Mouse (Mus musculus) CH12.LX (cell line): ENCODE measurements around the gene Sema7a. TPM values are rescaled to one million over a fixed set of nuclear protein-coding genes. Genes with fewer than 3 reads are reported as not detected.

ENCODE experiments used
- DNase-seq: peaks from one replicate; pipeline ENCODE4 v3.0.0-alpha.2; 2013; ENCODE audit errors: extremely low read depth
- H3K27ac ChIP-seq: 2 replicates; pipeline ENCODE4 v1.5.1; 2012; ENCODE audit warnings: low read depth, mild to moderate bottlenecking, control low read depth, moderate library complexity; ENCODE audit not compliant: insufficient read depth
- H3K27me3 ChIP-seq: replicated peaks from 2 replicates; pipeline ENCODE3; 2012; ENCODE audit warnings: inconsistent platforms
- H3K36me3 ChIP-seq, 2 experiments: replicated peaks in 1 of 2; 2 replicates each; pipeline versions ENCODE3 to v1.6.1; 2012; ENCODE audit warnings: inconsistent platforms in 1 of 2, low read length in 1 of 2, mild to moderate bottlenecking in 1 of 2, mixed read lengths in 1 of 2, moderate library complexity in 1 of 2; ENCODE audit not compliant: control insufficient read depth in 1 of 2, insufficient read depth in 1 of 2
- H3K4me1 ChIP-seq, 2 experiments: 2 replicates each; pipeline ENCODE4 v1.6.1; 2012; ENCODE audit warnings: inconsistent platforms in 1 of 2, moderate library complexity in 1 of 2; ENCODE audit not compliant: insufficient read depth in 2 of 2, control insufficient read depth in 1 of 2
- H3K4me2 ChIP-seq: 2 replicates; pipeline ENCODE4 v1.6.1; 2012; ENCODE audit warnings: low read depth, mild to moderate bottlenecking, control low read depth; ENCODE audit not compliant: poor library complexity, insufficient read depth, severe bottlenecking
- H3K4me3 ChIP-seq, 3 experiments: fragments of 150-350 bp in 1 of 3; sonication (generic) in 1 of 3; replicated peaks in 1 of 3; 2 replicates each; pipeline versions ENCODE3 to v1.5.1; 2011 to 2012; ENCODE audit warnings: low read depth in 2 of 3, low read length in 2 of 3, mild to moderate bottlenecking in 2 of 3, moderate library complexity in 2 of 3, control low read depth in 1 of 3, improper control_type of control experiment in 1 of 3, inconsistent platforms in 1 of 3, mixed read lengths in 1 of 3; ENCODE audit not compliant: poor library complexity in 1 of 3
- H3K79me2 ChIP-seq: replicated peaks from 2 replicates; pipeline ENCODE4 v1.6.1; 2012; ENCODE audit warnings: mild to moderate bottlenecking, moderate library complexity; ENCODE audit not compliant: control insufficient read depth, poor library complexity, insufficient read depth, severe bottlenecking; ENCODE audit errors: extremely low read depth
- H3K9ac ChIP-seq: 2 replicates; pipeline ENCODE4 v1.6.1; 2012; ENCODE audit warnings: low read depth, mild to moderate bottlenecking, control low read depth, moderate library complexity; ENCODE audit not compliant: insufficient read depth
- H3K9me3 ChIP-seq: replicated peaks from 2 replicates; pipeline ENCODE3; 2012; ENCODE audit warnings: low read length, inconsistent platforms, mixed read lengths
- BHLHE40 ChIP-seq: IDR thresholded peaks from 2 replicates; pipeline ENCODE4 v1.6.1; 2011; ENCODE audit warnings: mild to moderate bottlenecking, low read depth, low read length, improper control_type of control experiment
- CHD1 ChIP-seq: IDR thresholded peaks from 2 replicates; pipeline ENCODE4 v1.6.1; 2012; ENCODE audit warnings: low read depth, low read length, improper control_type of control experiment, inconsistent platforms
- CHD2 ChIP-seq: IDR thresholded peaks from 2 replicates; pipeline ENCODE4 v1.6.1; 2011; ENCODE audit warnings: low read length, improper control_type of control experiment
- CTCF ChIP-seq, 2 experiments: IDR thresholded peaks in 1 of 2; conservative IDR thresholded peaks in 1 of 2; 2 replicates each; pipeline ENCODE4 v1.5.1; 2011 to 2012; ENCODE audit warnings: low read depth in 2 of 2, low read length in 2 of 2, improper control_type of control experiment in 1 of 2, inconsistent platforms in 1 of 2, mild to moderate bottlenecking in 1 of 2, moderate library complexity in 1 of 2
- E2F4 ChIP-seq: IDR thresholded peaks from 2 replicates; pipeline ENCODE4 v1.6.1; 2011; ENCODE audit warnings: low read depth, low read length, improper control_type of control experiment; ENCODE audit not compliant: insufficient replicate concordance
- ELF1 ChIP-seq: IDR thresholded peaks from 2 replicates; pipeline ENCODE4 v1.6.1; 2014; ENCODE audit warnings: low read depth, mild to moderate bottlenecking, inconsistent platforms, low read length, improper control_type of control experiment
- EP300 ChIP-seq: IDR thresholded peaks from 2 replicates; pipeline ENCODE4 v1.6.1; 2011; ENCODE audit warnings: low read length, improper control_type of control experiment
- ETS1 ChIP-seq: conservative IDR thresholded peaks from 2 replicates; pipeline ENCODE4 v1.6.1; 2012; ENCODE audit warnings: low read depth, mild to moderate bottlenecking, inconsistent platforms, low read length, improper control_type of control experiment, moderate library complexity
- GABPA ChIP-seq: IDR thresholded peaks from 2 replicates; pipeline ENCODE4 v1.6.1; 2012; ENCODE audit warnings: low read depth, low read length, improper control_type of control experiment, inconsistent platforms; ENCODE audit not compliant: insufficient replicate concordance
- HCFC1 ChIP-seq: IDR thresholded peaks from 2 replicates; pipeline ENCODE4 v1.6.1; 2012; ENCODE audit warnings: low read depth, mild to moderate bottlenecking, inconsistent platforms, low read length, improper control_type of control experiment
- IRF4 ChIP-seq: IDR thresholded peaks from 2 replicates; pipeline ENCODE4 v1.6.1; 2014; ENCODE audit warnings: low read depth, mild to moderate bottlenecking, inconsistent platforms, low read length, improper control_type of control experiment
- JUN ChIP-seq: IDR thresholded peaks from 2 replicates; pipeline ENCODE4 v1.6.1; 2011; ENCODE audit warnings: low read depth, mild to moderate bottlenecking, low read length, improper control_type of control experiment, moderate library complexity; ENCODE audit not compliant: insufficient read depth
- JUND ChIP-seq: conservative IDR thresholded peaks from 2 replicates; pipeline ENCODE4 v1.6.1; 2011; ENCODE audit warnings: low read depth, low read length, improper control_type of control experiment
- KAT2A ChIP-seq: IDR thresholded peaks from 2 replicates; pipeline ENCODE4 v1.6.1; 2012; ENCODE audit warnings: low read length, improper control_type of control experiment, inconsistent platforms; ENCODE audit not compliant: insufficient replicate concordance
- MAFK ChIP-seq: IDR thresholded peaks from 2 replicates; pipeline ENCODE4 v1.6.1; 2011; ENCODE audit warnings: low read length, improper control_type of control experiment; ENCODE audit not compliant: insufficient replicate concordance
- MAX ChIP-seq: IDR thresholded peaks from 2 replicates; pipeline ENCODE4 v1.6.1; 2011; ENCODE audit warnings: low read length, improper control_type of control experiment
- MAZ ChIP-seq: IDR thresholded peaks from 2 replicates; pipeline ENCODE4 v1.6.1; 2012; ENCODE audit warnings: low read depth, mild to moderate bottlenecking, inconsistent platforms, low read length, improper control_type of control experiment, moderate library complexity
- MEF2A ChIP-seq: IDR thresholded peaks from 2 replicates; pipeline ENCODE4 v1.6.1; 2014; ENCODE audit warnings: low read depth, mild to moderate bottlenecking, inconsistent platforms, low read length, improper control_type of control experiment, borderline replicate concordance
- MXI1 ChIP-seq: IDR thresholded peaks from 2 replicates; pipeline ENCODE4 v1.6.1; 2011; ENCODE audit warnings: mild to moderate bottlenecking, low read depth, low read length, improper control_type of control experiment
- MYC ChIP-seq: IDR thresholded peaks from 2 replicates; pipeline ENCODE4 v1.6.1; 2011; ENCODE audit warnings: low read depth, mild to moderate bottlenecking, improper control_type of control experiment, low read length
- NELFE ChIP-seq: IDR thresholded peaks from 2 replicates; pipeline ENCODE4 v1.6.1; 2011; ENCODE audit warnings: low read depth, low read length, improper control_type of control experiment
- NRF1 ChIP-seq: IDR thresholded peaks from 2 replicates; pipeline ENCODE4 v1.6.1; 2014; ENCODE audit warnings: low read depth, mild to moderate bottlenecking, inconsistent platforms, low read length, improper control_type of control experiment, moderate library complexity
- PAX5 ChIP-seq: IDR thresholded peaks from 2 replicates; pipeline ENCODE4 v1.6.1; 2012; ENCODE audit warnings: low read length, inconsistent platforms, mixed read lengths
- POLR2A ChIP-seq: IDR thresholded peaks from 2 replicates; pipeline ENCODE4 v1.6.1; 2011; ENCODE audit warnings: low read depth, mild to moderate bottlenecking, improper control_type of control experiment, low read length
- POLR2AphosphoS2 ChIP-seq: IDR thresholded peaks from 2 replicates; pipeline ENCODE4 v1.6.1; 2011; ENCODE audit warnings: low read depth, low read length, improper control_type of control experiment
- RAD21 ChIP-seq: IDR thresholded peaks from 2 replicates; pipeline ENCODE4 v1.6.1; 2011; ENCODE audit warnings: low read depth, mild to moderate bottlenecking, low read length, improper control_type of control experiment, moderate library complexity
- RCOR1 ChIP-seq: conservative IDR thresholded peaks from 2 replicates; pipeline ENCODE4 v1.6.1; 2012; ENCODE audit warnings: low read depth, mild to moderate bottlenecking, inconsistent platforms, low read length, improper control_type of control experiment
- SIN3A ChIP-seq: IDR thresholded peaks from 2 replicates; pipeline ENCODE4 v1.6.1; 2012; ENCODE audit warnings: low read length, improper control_type of control experiment, inconsistent platforms
- SMC3 ChIP-seq: IDR thresholded peaks from 2 replicates; pipeline ENCODE4 v1.6.1; 2011; ENCODE audit warnings: low read depth, low read length, improper control_type of control experiment
- TBP ChIP-seq: conservative IDR thresholded peaks from 2 replicates; pipeline ENCODE4 v1.6.1; 2011; ENCODE audit warnings: low read depth, low read length, improper control_type of control experiment
- TCF12 ChIP-seq: IDR thresholded peaks from 2 replicates; pipeline ENCODE4 v1.6.1; 2014; ENCODE audit warnings: low read depth, mild to moderate bottlenecking, inconsistent platforms, low read length, improper control_type of control experiment
- UBTF ChIP-seq: IDR thresholded peaks from 2 replicates; pipeline ENCODE4 v1.6.1; 2012; ENCODE audit warnings: low read depth, mild to moderate bottlenecking, inconsistent platforms, low read length, improper control_type of control experiment, moderate library complexity
- USF1 ChIP-seq: IDR thresholded peaks from 2 replicates; pipeline ENCODE4 v1.6.1; 2014; ENCODE audit warnings: low read depth, mild to moderate bottlenecking, inconsistent platforms, low read length, improper control_type of control experiment
- USF2 ChIP-seq: conservative IDR thresholded peaks from 2 replicates; pipeline ENCODE4 v1.6.1; 2011; ENCODE audit warnings: low read depth, low read length, improper control_type of control experiment
- ZC3H11A ChIP-seq: IDR thresholded peaks from 2 replicates; pipeline ENCODE4 v1.6.1; 2012; ENCODE audit warnings: low read depth, mild to moderate bottlenecking, inconsistent platforms, low read length, improper control_type of control experiment
- ZKSCAN1 ChIP-seq: IDR thresholded peaks from 2 replicates; pipeline ENCODE4 v1.6.1; 2012; ENCODE audit warnings: low read depth, inconsistent platforms, low read length, improper control_type of control experiment, borderline replicate concordance
- ZMIZ1 ChIP-seq: IDR thresholded peaks from 2 replicates; pipeline ENCODE4 v1.6.1; 2012; ENCODE audit warnings: low read depth, mild to moderate bottlenecking, inconsistent platforms, low read length, improper control_type of control experiment
- ZNF384 ChIP-seq: IDR thresholded peaks from 2 replicates; pipeline ENCODE4 v1.6.1; 2012; ENCODE audit warnings: low read depth, low read length, improper control_type of control experiment, inconsistent platforms
- dilution Hi-C: fragments of 300-500 bp; cut with MboI; formaldehyde crosslinking; loops from 2 replicates; pipeline ENCODE4 v1.14.3; 2020; ENCODE audit warnings: low sequenced_read_pairs; ENCODE audit not compliant: extremely low pct_unique_long_range_greater_than_20kb, extremely low pct_ligation_motif_present
- in situ Hi-C: fragments of 300-500 bp; cut with MboI; formaldehyde crosslinking; loops from 3 replicates; pipeline ENCODE4 v1.14.3; 2019; ENCODE audit warnings: low sequenced_read_pairs, low pct_ligation_motif_present, low pct_unique_long_range_greater_than_20kb, mixed read lengths
- polyA plus RNA-seq: library from polyadenylated mRNA; unstranded; fragments of >175 nt; gene quantifications from 2 replicates; pipeline ENCODE4 v1.2.1, GENCODE M21; 2012; ENCODE audit warnings: low read depth; ENCODE audit not compliant: insufficient read length
- total RNA-seq, 2 experiments: library from RNA; depleted of rRNA; stranded (reverse); fragments of 300-350 nt in 1 of 2; fragments of >200 nt in 1 of 2; gene quantifications; 2 replicates each; pipeline ENCODE4 v1.2.3; 2012 to 2014

Sema7a gene
- total and polyA plus RNA-seq, 3 experiments, result 88.6 to 181 (median 89.4) TPM

DNA sequence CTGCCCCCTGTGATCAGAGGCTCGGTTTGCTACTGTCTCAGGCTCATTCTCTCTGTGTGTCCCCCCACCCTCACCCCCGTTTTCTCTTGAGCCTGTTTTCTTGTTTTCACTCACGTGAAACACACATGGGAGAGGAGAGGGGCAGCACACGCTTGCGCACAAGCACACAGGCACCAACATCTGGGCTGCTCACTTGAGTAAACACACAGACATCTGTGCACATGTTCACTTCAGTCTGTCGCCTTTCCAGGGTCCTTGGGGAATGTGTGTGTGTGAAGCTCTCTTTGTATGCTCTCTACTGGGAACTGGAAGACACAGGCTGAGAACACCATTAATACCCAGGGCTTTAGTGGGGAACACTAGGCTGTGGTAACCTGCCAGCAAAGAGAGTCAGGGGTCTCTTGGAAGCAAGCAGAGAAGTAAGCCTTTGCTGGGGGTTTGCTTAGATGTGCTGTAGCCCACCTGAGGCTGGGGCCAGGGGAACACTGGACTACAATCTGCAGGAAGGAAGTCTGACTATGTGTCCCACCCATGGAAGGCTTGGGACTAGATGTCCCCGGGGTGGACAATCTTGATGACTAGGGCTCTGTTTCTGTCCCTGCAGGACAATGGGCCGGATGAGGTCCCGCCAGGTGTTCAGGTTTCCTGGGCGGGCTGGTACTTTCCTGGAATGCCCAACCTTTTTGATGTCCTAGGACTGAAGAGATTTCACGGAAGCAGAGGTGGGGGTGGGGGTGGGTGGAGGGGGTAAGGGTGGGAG, 30.0 kb downstream of the Sema7a start:
- H3K79me2 ChIP-seq, result no peaks in the 10 kb centered on the region
- no peaks in the 10 kb centered on the region for H3K36me3 ChIP-seq
- peak overlapping the region; percentile 99 for H3K27ac ChIP-seq
- dilution Hi-C loops (no loop called here), in situ Hi-C loops (no loop called here)
- no peak for DNase-seq
- H3K27me3 ChIP-seq, result no peaks in the 10 kb centered on the region
- peak; percentile 90 for TF ChIP-seq ETS1
- TF ChIP-seq MEF2A, result 0 out of 2 replicates have a peak, but pooled peaks have one; percentile 56
- peak; percentile 64; the same call in 1 of the 2 replicates for TF ChIP-seq IRF4
- peak; percentile 62 for TF ChIP-seq EP300
- TF ChIP-seq ELF1, result no peak
- no peak for TF ChIP-seq SIN3A
- TF ChIP-seq CHD1, result no peak
- TF ChIP-seq HCFC1, result no peak
- no peak for TF ChIP-seq ZKSCAN1
- no peak for TF ChIP-seq KAT2A
- TF ChIP-seq CTCF (conservative IDR thresholded peaks at IDR 0.05 in 1 of 2, IDR thresholded peaks at IDR 0.05 in 1 of 2; ENCODE audit: low read depth in 2 of 2, low read length in 2 of 2), result no peak
- TF ChIP-seq MAFK, result no peak
- no peak for TF ChIP-seq POLR2AphosphoS2
- no peak for TF ChIP-seq RCOR1
- no peak for TF ChIP-seq POLR2A
- TF ChIP-seq USF1, result no peak
- TF ChIP-seq TCF12, result peak; percentile 77
- no peak for TF ChIP-seq TBP
- no peak for TF ChIP-seq MAZ
- no peak for TF ChIP-seq CHD2
- TF ChIP-seq JUND, result no peak
- TF ChIP-seq GABPA, result no peak
- no peak for TF ChIP-seq UBTF
- TF ChIP-seq MYC, result peak; percentile 43; the same call in 1 of the 2 replicates
- TF ChIP-seq ZMIZ1, result no peak
- no peak for TF ChIP-seq JUN
- no peak for TF ChIP-seq USF2
- no peak; the same call in none of the 2 replicates for TF ChIP-seq RAD21
- peak; percentile 79 for TF ChIP-seq NRF1
- TF ChIP-seq MXI1, result peak; percentile 76
- TF ChIP-seq MAX, result 0 out of 2 replicates have a peak, but pooled peaks have one; percentile 64
- TF ChIP-seq ZNF384, result no peak
- TF ChIP-seq ZC3H11A, result no peak
- TF ChIP-seq SMC3, result no peak; the same call in 1 of the 2 replicates
- no peak for TF ChIP-seq NELFE
- no peak for TF ChIP-seq E2F4
- TF ChIP-seq BHLHE40, result peak; percentile 98
- no peak for TF ChIP-seq PAX5
- no peak overlapping the region for H3K4me3 ChIP-seq
- H3K4me2 ChIP-seq, result no peak overlapping the region
- H3K9me3 ChIP-seq, result no peaks in the 10 kb centered on the region
- peaks cover 71 to 98% of the 10 kb centered on the region in 2 experiments for H3K4me1 ChIP-seq
- H3K9ac ChIP-seq, result peak overlapping the region; percentile 39; the same call in 1 of the 2 replicates
